Mouse (Mus musculus) myocyte (in vitro differentiated cells): ENCODE data around the gene Ntrk2.

Source experiments
- CEBPB ChIP-seq: IDR thresholded peaks from 2 replicates; pipeline ENCODE4 v1.6.1; 2011; ENCODE audit warnings: mild to moderate bottlenecking, moderate library complexity; ENCODE audit not compliant: poor library complexity, insufficient read depth, severe bottlenecking
- E2F4 ChIP-seq: IDR thresholded peaks from one replicate; pipeline ENCODE4 v1.6.1; 2011; ENCODE audit warnings: mild to moderate bottlenecking, control low read depth, moderate library complexity; ENCODE audit not compliant: insufficient read depth
- MAX ChIP-seq: IDR thresholded peaks from one replicate; pipeline ENCODE4 v1.6.1; 2011; ENCODE audit warnings: low read depth, mild to moderate bottlenecking, control low read depth
- MYOD1 ChIP-seq, 3 experiments: IDR thresholded peaks; one replicate each; pipeline ENCODE4 v1.6.1; 2011; ENCODE audit warnings: control low read depth in 2 of 3, low read depth in 2 of 3, mild to moderate bottlenecking in 2 of 3, moderate library complexity in 1 of 3; ENCODE audit not compliant: insufficient read length in 2 of 3, control insufficient read depth in 1 of 3
- MYOG ChIP-seq, 3 experiments: IDR thresholded peaks; one replicate each; pipeline ENCODE4 v1.6.1; 2011; ENCODE audit warnings: control low read depth in 2 of 3, low read depth in 2 of 3, mild to moderate bottlenecking in 2 of 3; ENCODE audit not compliant: insufficient read length in 2 of 3, control insufficient read depth in 1 of 3, insufficient read depth in 1 of 3
- POLR2A ChIP-seq: IDR thresholded peaks from one replicate; pipeline ENCODE4 v1.6.1; 2011; ENCODE audit warnings: low read depth, mild to moderate bottlenecking, control low read depth, moderate library complexity; ENCODE audit not compliant: insufficient read length
- POLR2AphosphoS2 ChIP-seq: IDR thresholded peaks from one replicate; pipeline ENCODE4 v1.6.1; 2011; ENCODE audit warnings: low read depth, control low read depth; ENCODE audit not compliant: insufficient read length
- REST ChIP-seq: IDR thresholded peaks from one replicate; pipeline ENCODE4 v1.6.1; 2011; ENCODE audit warnings: mild to moderate bottlenecking, control low read depth, moderate library complexity; ENCODE audit not compliant: insufficient read depth, insufficient read length
- SRF ChIP-seq: IDR thresholded peaks from one replicate; pipeline ENCODE4 v1.6.1; 2011; ENCODE audit warnings: low read depth; ENCODE audit not compliant: control insufficient read depth, insufficient read length
- TCF12 ChIP-seq: IDR thresholded peaks from one replicate; pipeline ENCODE4 v1.6.1; 2011; ENCODE audit warnings: mild to moderate bottlenecking, control low read depth; ENCODE audit not compliant: poor library complexity, insufficient read depth, severe bottlenecking
- TCF3 ChIP-seq: IDR thresholded peaks from one replicate; pipeline ENCODE4 v1.6.1; 2011; ENCODE audit warnings: low read depth, control low read depth; ENCODE audit not compliant: insufficient read length
- USF1 ChIP-seq: IDR thresholded peaks from one replicate; pipeline ENCODE4 v1.6.1; 2011; ENCODE audit warnings: low read depth, mild to moderate bottlenecking, control low read depth, moderate library complexity

- TF ChIP-seq CEBPB = no peak
- no peak for TF ChIP-seq POLR2A
- no peak for TF ChIP-seq TCF3
- no peak for TF ChIP-seq USF1
- no peak for TF ChIP-seq MAX
- TF ChIP-seq MYOG (IDR thresholded peaks at IDR 0.05; ENCODE audit: control insufficient read depth in 1 of 3, insufficient read depth in 1 of 3, insufficient read length in 2 of 3, low read depth in 2 of 3) = no peak
- no peak for TF ChIP-seq E2F4
- no peak for TF ChIP-seq SRF
- TF ChIP-seq POLR2AphosphoS2 = no peak
- TF ChIP-seq TCF12 = no peak
- no peak for TF ChIP-seq REST
- no peak for TF ChIP-seq MYOD1 (IDR thresholded peaks at IDR 0.05; ENCODE audit: control insufficient read depth in 1 of 3, insufficient read length in 2 of 3, low read depth in 2 of 3)
Measured at GRCm38 (mm10) chr13:58935956-58936495, 129.7 kb downstream of the Ntrk2 start.
